Mouse (Mus musculus) neural tube, embryonic 11.5 days (tissue): ENCODE data around the gene Relb. TPM values are rescaled to one million over a fixed set of nuclear protein-coding genes. Genes with fewer than 3 reads are reported as not detected.
A peak's percentile ranks its signal among the peaks of the same experiment; 100 is the strongest.

Source experiments
- ATAC-seq: fragments of 200-750 bp; cut with Nextera tagmentation; 2 replicates; pipeline ENCODE4 v1.8.0; 2017; ENCODE audit warnings: moderate number of reproducible peaks, mild to moderate bottlenecking, moderate TSS enrichment, moderate library complexity; ENCODE audit not compliant: insufficient read depth, low FRiP score, low TSS enrichment
- DNase-seq: peaks from one replicate; pipeline ENCODE4 v3.0.0-alpha.2; 2015; ENCODE audit warnings: low spot score
- H3K27ac ChIP-seq: fragments of 300-500 bp; sonication (generic); 2 replicates; pipeline ENCODE4 v1.5.1; 2014; ENCODE audit warnings: low read depth, mild to moderate bottlenecking, low read length
- H3K27me3 ChIP-seq: fragments of 300-500 bp; sonication (generic); 2 replicates; pipeline ENCODE4 v1.6.1; 2014; ENCODE audit warnings: mild to moderate bottlenecking, low read length, mixed read lengths; ENCODE audit not compliant: control insufficient read depth, insufficient read depth
- H3K36me3 ChIP-seq: fragments of 300-500 bp; sonication (generic); 2 replicates; pipeline ENCODE4 v1.6.1; 2014; ENCODE audit warnings: mild to moderate bottlenecking, low read length, moderate library complexity, mixed read lengths; ENCODE audit not compliant: control insufficient read depth, insufficient read depth
- H3K4me1 ChIP-seq: fragments of 300-500 bp; sonication (generic); 2 replicates; pipeline ENCODE4 v1.6.1; 2014; ENCODE audit warnings: low read length, mixed read lengths; ENCODE audit not compliant: control insufficient read depth, insufficient read depth
- H3K4me2 ChIP-seq: fragments of 300-500 bp; sonication (generic); 2 replicates; pipeline ENCODE4 v1.6.1; 2014; ENCODE audit warnings: low read depth, mild to moderate bottlenecking, moderate library complexity
- H3K4me3 ChIP-seq: fragments of 300-500 bp; sonication (generic); 2 replicates; pipeline ENCODE4 v1.5.1; 2014; ENCODE audit warnings: low read depth, low read length
- H3K9ac ChIP-seq: fragments of 300-500 bp; sonication (generic); 2 replicates; pipeline ENCODE4 v1.6.1; 2014; ENCODE audit warnings: mild to moderate bottlenecking, low read length
- H3K9me3 ChIP-seq: fragments of 300-500 bp; sonication (generic); 2 replicates; pipeline ENCODE4 v1.6.1; 2016; ENCODE audit warnings: low read length; ENCODE audit not compliant: control insufficient read depth
- WGBS: fragments of 180-500 bp; shearing (Covaris S2); extraction: QIAGEN DNeasy Blood & Tissue Kit; methylation state at CpG from one replicate; pipeline ENCODE4 v1.1.7; 2014; 5-methylcytosine and 5-hydroxymethylcytosine counted together
- polyA plus RNA-seq: library from polyadenylated mRNA; unstranded; fragments of >200 nt; fragmentation: Nextera tagmentation; extraction: Ambion mirVana; gene quantifications from 2 replicates; pipeline ENCODE4 v1.2.1, GENCODE M21; 2014

Gene Relb
- polyA plus RNA-seq, 1 experiment from 2014 or later, result 3.8 TPM

GRCm38 (mm10) chr7:19634591-19634990 is 5.4 kb upstream of the Relb start:
- Histone ChIP-seq H3K9ac (no peak overlapping the region), H3K4me3 (no peak overlapping the region), H3K36me3 (peaks cover 28% of the 10 kb centered on the region), H3K9me3 (no peaks in the 10 kb centered on the region), H3K4me1 (no peaks in the 10 kb centered on the region), H3K27me3 (no peaks in the 10 kb centered on the region), H3K4me2 (no peak overlapping the region), H3K27ac (no peak overlapping the region)
- DNase-seq (no peak), ATAC-seq (no peak)
- WGBS, result 97% methylated on average over 2 of the region's 2 CpGs

GRCm38 (mm10) chr7:19633855-19634254 is 4.6 kb upstream of the Relb start:
- H3K4me3 ChIP-seq, result no peak overlapping the region
- H3K4me1 ChIP-seq, result no peaks in the 10 kb centered on the region
- H3K27ac ChIP-seq, result no peak overlapping the region
- WGBS, result 92% methylated on average over 15 of the region's 15 CpGs
- DNase-seq (no peak), ATAC-seq (no peak)
- H3K9ac ChIP-seq, result no peak overlapping the region
- H3K4me2 ChIP-seq, result no peak overlapping the region
- H3K9me3 ChIP-seq, result no peaks in the 10 kb centered on the region
- H3K36me3 ChIP-seq, result peaks cover 28% of the 10 kb centered on the region
- H3K27me3 ChIP-seq, result no peaks in the 10 kb centered on the region

- DNase-seq (no peak), ATAC-seq (no peak)
- 87% methylated on average over 17 of the region's 17 CpGs for WGBS
- Histone ChIP-seq H3K4me1 (no peaks in the 10 kb centered on the region), H3K9me3 (no peaks in the 10 kb centered on the region), H3K4me2 (no peak overlapping the region), H3K27me3 (no peaks in the 10 kb centered on the region), H3K27ac (no peak overlapping the region), H3K9ac (no peak overlapping the region), H3K4me3 (no peak overlapping the region), H3K36me3 (peaks cover 28% of the 10 kb centered on the region)
These were observed 4.0 kb upstream of the Relb start for GRCm38 (mm10) chr7:19633197-19633596.

- no peak for ATAC-seq
- Histone ChIP-seq H3K9ac (no peak overlapping the region), H3K4me3 (no peak overlapping the region), H3K4me2 (no peak overlapping the region), H3K9me3 (no peaks in the 10 kb centered on the region), H3K4me1 (no peaks in the 10 kb centered on the region), H3K27ac (no peak overlapping the region), H3K27me3 (no peaks in the 10 kb centered on the region), H3K36me3 (peaks cover 25% of the 10 kb centered on the region)
- no peak for DNase-seq
These were observed 3.5 kb upstream of the Relb start for GRCm38 (mm10) chr7:19632720-19633119.

GRCm38 (mm10) chr7:19632275-19632674 is 3.0 kb upstream of the Relb start:
- Histone ChIP-seq H3K36me3 (peaks cover 21% of the 10 kb centered on the region), H3K4me2 (no peak overlapping the region), H3K9ac (no peak overlapping the region), H3K27ac (no peak overlapping the region), H3K4me3 (no peak overlapping the region), H3K9me3 (no peaks in the 10 kb centered on the region), H3K27me3 (no peaks in the 10 kb centered on the region), H3K4me1 (no peaks in the 10 kb centered on the region)
- DNase-seq (no peak), ATAC-seq (no peak)

GRCm38 (mm10) chr7:19628536-19629360 is 490 bp downstream of the Relb start:
- under 1% methylated on average over 51 of the region's 57 CpGs for WGBS
- DNase-seq, result peak; percentile 87
- peak overlapping the region; percentile 73 for H3K4me3 ChIP-seq

GRCm38 (mm10) chr7:19628192-19628535 is 1.1 kb downstream of the Relb start:
- Histone ChIP-seq H3K9me3 (no peaks in the 10 kb centered on the region), H3K4me1 (no peaks in the 10 kb centered on the region), H3K36me3 (0 out of 2 replicates have a peak, but pooled peaks cover 2% of the 10 kb centered on the region), H3K9ac (no peak overlapping the region), H3K4me3 (peak overlapping the region; percentile 73), H3K27me3 (no peaks in the 10 kb centered on the region), H3K27ac (no peak overlapping the region), H3K4me2 (peak overlapping the region; percentile 91)
- 14% methylated on average over 17 of the region's 17 CpGs for WGBS
- ATAC-seq (no peak), DNase-seq (no peak)

More at GRCm38 (mm10) chr7:19628536-19629360, 490 bp downstream of the Relb start:
- H3K36me3 ChIP-seq, result peaks cover 7% of the 10 kb centered on the region
- peak overlapping the region; percentile 42 for H3K9ac ChIP-seq
- no peaks in the 10 kb centered on the region for H3K27me3 ChIP-seq
- ATAC-seq, result peak; percentile 86
- H3K27ac ChIP-seq, result no peak overlapping the region
- no peaks in the 10 kb centered on the region for H3K4me1 ChIP-seq
- peak overlapping the region; percentile 91 for H3K4me2 ChIP-seq
- no peaks in the 10 kb centered on the region for H3K9me3 ChIP-seq

- ATAC-seq, result no peak
- no peaks in the 10 kb centered on the region for H3K4me1 ChIP-seq
- H3K9me3 ChIP-seq, result no peaks in the 10 kb centered on the region
- H3K27ac ChIP-seq, result no peak overlapping the region
- no peak for DNase-seq
- no peak overlapping the region for H3K9ac ChIP-seq
- no peak overlapping the region for H3K4me3 ChIP-seq
- H3K4me2 ChIP-seq, result peak overlapping the region; percentile 91; the same call in 1 of the 2 replicates
- 0 out of 2 replicates have a peak, but pooled peaks cover under 1% of the 10 kb centered on the region for H3K36me3 ChIP-seq
- H3K27me3 ChIP-seq, result no peaks in the 10 kb centered on the region
- WGBS, result 59% methylated on average over 3 of the region's 3 CpGs
These were observed 1.5 kb downstream of the Relb start for GRCm38 (mm10) chr7:19627721-19628120.

GRCm38 (mm10) chr7:19623433-19623832 is 5.8 kb downstream of the Relb start:
- Histone ChIP-seq H3K9ac (no peak overlapping the region), H3K4me1 (0 out of 2 replicates have a peak, but pooled peaks cover 4% of the 10 kb centered on the region), H3K27ac (no peak overlapping the region), H3K9me3 (no peaks in the 10 kb centered on the region), H3K4me2 (no peak overlapping the region), H3K4me3 (no peak overlapping the region), H3K27me3 (peaks cover 3% of the 10 kb centered on the region; the same call in 1 of the 2 replicates), H3K36me3 (no peaks in the 10 kb centered on the region)
- ATAC-seq (no peak), DNase-seq (no peak)
- WGBS, result 72% methylated on average over 2 of the region's 2 CpGs
